Mouse (Mus musculus): Measurements from ENCODE around the gene Epc2.
"Not testable (repeated sequence)": the region's sequence is repeated elsewhere in the genome, so short reads cannot be mapped to it uniquely, and the experiment has no call there.

The Epc2 gene

GRCm38 (mm10) chr2:49471641-49472355 lies 20.5 kb downstream of the Epc2 start:
- DNase-seq (ENCODE audit: low read depth, low spot score): no peak

GRCm38 (mm10) chr2:49472443-49472842 lies 21.2 kb downstream of the Epc2 start:
- DNase-seq (ENCODE audit: low read depth, low spot score): no peak

GRCm38 (mm10) chr2:49482146-49482545 lies 30.9 kb downstream of the Epc2 start:
- no peak for DNase-seq (ENCODE audit: low read depth, low spot score)

GRCm38 (mm10) chr2:49483382-49483781 lies 32.1 kb downstream of the Epc2 start:
- DNase-seq (ENCODE audit: low read depth, low spot score): no peak

GRCm38 (mm10) chr2:49501435-49501834 lies 50.1 kb downstream of the Epc2 start:
- no peak for DNase-seq (ENCODE audit: low read depth, low spot score)

GRCm38 (mm10) chr2:49503596-49503995 lies 52.3 kb downstream of the Epc2 start:
- DNase-seq (ENCODE audit: low read depth, low spot score): no peak

GRCm38 (mm10) chr2:49505151-49505550 lies 53.9 kb downstream of the Epc2 start:
- not testable (repeated sequence) for DNase-seq (ENCODE audit: low read depth, low spot score)

GRCm38 (mm10) chr2:49510832-49511231 lies 59.5 kb downstream of the Epc2 start:
- no peak for DNase-seq (ENCODE audit: low read depth, low spot score)

- no peak for DNase-seq (ENCODE audit: low read depth, low spot score)
Measured at GRCm38 (mm10) chr2:49516011-49516410, 64.7 kb downstream of the Epc2 start.

- DNase-seq (ENCODE audit: low read depth, low spot score): no peak
Measured at GRCm38 (mm10) chr2:49520409-49520808, 69.1 kb downstream of the Epc2 start.

- no peak for DNase-seq (ENCODE audit: low read depth, low spot score)
Measured at GRCm38 (mm10) chr2:49520989-49521388, 69.7 kb downstream of the Epc2 start.

- DNase-seq (ENCODE audit: low read depth, low spot score): no peak
Measured at GRCm38 (mm10) chr2:49521564-49521963, 70.3 kb downstream of the Epc2 start.

- no peak for DNase-seq (ENCODE audit: low read depth, low spot score)
Measured at GRCm38 (mm10) chr2:49522578-49522977, 71.3 kb downstream of the Epc2 start.

- no peak for DNase-seq (ENCODE audit: low read depth, low spot score)
Measured at GRCm38 (mm10) chr2:49537147-49537546, 85.9 kb downstream of the Epc2 start.

GRCm38 (mm10) chr2:49538056-49538455 lies 86.8 kb downstream of the Epc2 start:
- no peak for DNase-seq (ENCODE audit: low read depth, low spot score)

- no peak for DNase-seq (ENCODE audit: low read depth, low spot score)
Measured at GRCm38 (mm10) chr2:49539745-49540144, 88.5 kb downstream of the Epc2 start.

GRCm38 (mm10) chr2:49547813-49548212 lies 96.5 kb downstream of the Epc2 start:
- DNase-seq (ENCODE audit: low read depth, low spot score): no peak

GRCm38 (mm10) chr2:49548492-49548891 lies 97.2 kb downstream of the Epc2 start:
- no peak for DNase-seq (ENCODE audit: low read depth, low spot score)

GRCm38 (mm10) chr2:49553096-49553495 lies 101.8 kb downstream of the Epc2 start:
- DNase-seq (ENCODE audit: low read depth, low spot score): no peak

GRCm38 (mm10) chr2:49557339-49557738 lies 106.1 kb downstream of the Epc2 start:
- no peak for DNase-seq (ENCODE audit: low read depth, low spot score)

- no peak for DNase-seq (ENCODE audit: low read depth, low spot score)
Measured at GRCm38 (mm10) chr2:49558361-49558760, 107.1 kb downstream of the Epc2 start.

- no peak for DNase-seq (ENCODE audit: low read depth, low spot score)
Measured at GRCm38 (mm10) chr2:49562688-49563350, 111.5 kb downstream of the Epc2 start.

All from c-Kit-negative CD71-positive TER-119-positive erythroid progenitor cells, embryonic 14.5 days (primary cell).